Mouse (Mus musculus) embryo, embryonic 10 days (tissue): ENCODE data around the gene Cc2d2a.

Experiments used
- DNase-seq: peaks from one replicate; pipeline ENCODE4 v3.0.0-alpha.2; 2015; ENCODE audit warnings: low spot score

Gene Cc2d2a

GRCm38 (mm10) chr5:43728375-43729165 is 66.4 kb downstream of the Cc2d2a start:
- no peak for DNase-seq

DNA sequence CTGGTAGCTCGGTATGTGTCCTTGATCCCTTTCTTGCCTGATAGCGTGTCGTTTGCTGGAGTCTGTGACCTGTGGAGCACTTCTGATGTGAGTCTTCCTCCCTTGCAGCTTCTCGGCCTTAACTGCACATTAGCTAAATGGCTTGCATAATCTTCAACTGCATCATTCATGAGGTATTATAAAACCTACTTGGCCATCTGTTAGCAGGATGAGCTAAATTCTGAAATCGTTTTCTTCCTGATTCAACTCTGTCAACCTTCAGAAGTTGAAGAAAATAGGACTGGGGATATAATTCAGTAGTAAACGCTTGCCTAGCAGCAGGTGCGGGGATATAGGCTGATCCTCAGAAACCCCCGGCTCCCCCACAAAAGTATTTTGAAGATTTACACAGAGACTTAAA is 70.2 kb downstream of the Cc2d2a start:
- DNase-seq: no peak

- DNase-seq: no peak
These were observed 82.0 kb downstream of the Cc2d2a start for GRCm38 (mm10) chr5:43744187-43744586.

DNA sequence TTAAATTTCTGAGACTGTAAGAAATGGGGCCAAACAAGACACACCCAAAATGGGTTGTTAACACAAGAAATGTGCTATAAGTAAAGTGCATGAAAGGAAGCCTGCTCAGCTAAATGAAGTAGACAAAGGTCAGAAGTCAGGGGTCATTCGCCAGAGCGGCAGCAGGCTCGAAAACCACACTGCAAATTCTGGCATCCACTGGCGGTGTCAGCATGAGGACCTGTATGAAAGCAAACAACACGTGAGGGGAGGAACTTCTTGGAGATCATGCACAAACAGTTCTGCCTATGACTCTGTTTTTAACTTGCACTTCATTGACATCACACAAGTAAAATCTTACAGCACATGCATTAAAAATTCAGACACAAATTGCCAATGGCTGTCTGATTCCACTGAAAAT is 83.0 kb downstream of the Cc2d2a start:
- DNase-seq: peak; percentile 67

DNA sequence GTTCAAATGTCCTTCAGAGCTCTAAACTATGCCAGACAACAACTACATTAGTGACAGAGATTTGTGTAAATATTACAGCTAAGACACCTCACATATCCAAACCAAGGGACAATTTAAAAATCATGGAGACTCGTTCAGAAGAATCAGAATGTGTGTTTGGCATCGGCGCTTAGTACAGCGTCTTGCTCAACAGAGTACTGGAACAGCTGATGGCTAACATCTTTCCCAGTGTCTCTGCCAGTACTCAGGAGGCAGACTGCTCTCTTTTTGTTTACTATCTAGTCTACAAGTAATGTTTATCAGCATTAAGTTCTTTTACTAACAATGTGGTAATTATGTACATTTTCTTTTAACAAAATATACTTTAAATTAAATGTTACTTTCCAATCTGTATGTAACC is 85.9 kb downstream of the Cc2d2a start:
- no peak for DNase-seq

GRCm38 (mm10) chr5:43749092-43749491 is 86.9 kb downstream of the Cc2d2a start:
- DNase-seq: no peak

GRCm38 (mm10) chr5:43770618-43771354 is 108.6 kb downstream of the Cc2d2a start:
- DNase-seq: no peak

- DNase-seq: no peak
These were observed 109.4 kb downstream of the Cc2d2a start for GRCm38 (mm10) chr5:43771555-43771954.

GRCm38 (mm10) chr5:43776407-43776806 is 114.3 kb downstream of the Cc2d2a start:
- DNase-seq: no peak

- DNase-seq: no peak
These were observed 114.8 kb downstream of the Cc2d2a start for GRCm38 (mm10) chr5:43776993-43777392.

GRCm38 (mm10) chr5:43778583-43778982 is 116.4 kb downstream of the Cc2d2a start:
- DNase-seq: no peak

DNA sequence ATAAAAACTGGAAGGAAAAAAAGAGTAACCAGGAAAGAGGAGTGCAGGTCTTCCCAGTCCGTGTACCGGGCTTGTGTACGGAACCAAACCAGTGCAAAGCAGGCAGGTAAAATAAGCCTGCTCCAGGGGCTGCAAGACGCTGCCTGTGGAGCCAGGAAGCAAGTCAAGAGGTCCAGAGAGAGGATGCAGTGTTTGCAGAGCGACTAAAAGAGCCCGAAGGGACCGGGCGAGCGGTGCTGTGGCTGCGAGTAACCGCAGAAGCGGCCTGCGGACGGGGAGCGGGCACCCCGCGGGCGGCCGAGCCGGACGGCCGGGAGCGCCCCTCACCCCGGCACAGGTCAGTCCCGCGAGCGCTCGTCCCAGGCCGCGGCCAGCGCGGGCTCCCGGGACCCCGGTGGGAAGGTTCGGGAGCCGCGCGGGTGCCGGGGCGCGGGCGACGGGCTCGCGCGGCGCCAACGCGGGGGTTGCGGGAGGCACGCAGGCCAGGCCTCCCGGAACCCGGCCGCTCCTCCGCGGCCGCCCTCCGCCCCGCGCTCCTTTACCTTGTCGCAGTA is 119.4 kb downstream of the Cc2d2a start:
- peak; percentile 34 for DNase-seq

DNA sequence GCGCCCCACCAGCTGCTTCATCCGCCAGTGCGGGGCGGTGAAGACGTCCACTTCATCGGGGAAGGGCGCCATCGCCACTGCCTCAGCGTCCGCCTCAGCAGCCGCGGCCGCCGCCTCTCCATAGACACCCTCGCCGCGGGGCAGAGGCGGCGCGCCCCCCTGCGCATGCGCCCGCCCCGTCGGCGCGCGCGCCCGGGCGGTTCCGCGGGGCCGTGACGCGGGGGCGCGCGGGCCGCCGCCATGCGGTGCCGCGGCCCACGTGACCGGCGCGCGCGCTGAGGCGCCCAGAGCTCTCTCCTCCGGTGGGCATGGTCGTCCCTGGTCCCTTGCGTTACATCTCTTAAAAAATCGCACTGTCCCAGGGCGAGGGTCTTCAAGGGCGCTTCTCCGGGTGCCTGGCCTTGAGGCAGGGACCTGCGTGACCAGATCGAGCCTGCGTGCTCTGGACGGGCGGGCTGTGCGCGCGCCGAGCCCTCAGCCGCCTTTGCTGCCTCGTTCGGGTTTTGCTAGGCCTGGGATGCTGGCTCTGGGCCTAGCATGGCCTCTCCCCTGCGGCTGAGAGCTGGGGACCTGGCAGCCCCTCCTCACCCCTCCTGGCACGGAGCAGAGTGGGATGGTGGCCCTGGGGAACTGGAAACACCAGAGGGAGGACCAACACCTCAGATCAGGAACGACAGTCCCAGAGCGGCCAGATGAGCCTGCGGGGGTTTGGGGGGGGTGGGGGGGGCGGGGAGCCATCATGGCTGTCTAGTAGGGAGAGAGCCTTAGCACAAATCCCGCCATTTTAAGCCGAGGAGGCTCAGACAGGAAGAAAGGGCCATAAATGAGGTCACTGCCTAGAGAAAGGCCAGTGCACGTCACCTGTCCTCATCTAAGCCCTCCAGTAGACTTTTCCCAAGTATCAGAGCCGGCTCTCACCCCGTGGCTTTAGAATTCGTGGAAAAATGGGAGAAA is 120.1 kb downstream of the Cc2d2a start:
- DNase-seq: peak; percentile 85

GRCm38 (mm10) chr5:43783996-43784395 is 121.8 kb downstream of the Cc2d2a start:
- DNase-seq: no peak

GRCm38 (mm10) chr5:43786607-43787006 is 124.5 kb downstream of the Cc2d2a start:
- DNase-seq: no peak

DNA sequence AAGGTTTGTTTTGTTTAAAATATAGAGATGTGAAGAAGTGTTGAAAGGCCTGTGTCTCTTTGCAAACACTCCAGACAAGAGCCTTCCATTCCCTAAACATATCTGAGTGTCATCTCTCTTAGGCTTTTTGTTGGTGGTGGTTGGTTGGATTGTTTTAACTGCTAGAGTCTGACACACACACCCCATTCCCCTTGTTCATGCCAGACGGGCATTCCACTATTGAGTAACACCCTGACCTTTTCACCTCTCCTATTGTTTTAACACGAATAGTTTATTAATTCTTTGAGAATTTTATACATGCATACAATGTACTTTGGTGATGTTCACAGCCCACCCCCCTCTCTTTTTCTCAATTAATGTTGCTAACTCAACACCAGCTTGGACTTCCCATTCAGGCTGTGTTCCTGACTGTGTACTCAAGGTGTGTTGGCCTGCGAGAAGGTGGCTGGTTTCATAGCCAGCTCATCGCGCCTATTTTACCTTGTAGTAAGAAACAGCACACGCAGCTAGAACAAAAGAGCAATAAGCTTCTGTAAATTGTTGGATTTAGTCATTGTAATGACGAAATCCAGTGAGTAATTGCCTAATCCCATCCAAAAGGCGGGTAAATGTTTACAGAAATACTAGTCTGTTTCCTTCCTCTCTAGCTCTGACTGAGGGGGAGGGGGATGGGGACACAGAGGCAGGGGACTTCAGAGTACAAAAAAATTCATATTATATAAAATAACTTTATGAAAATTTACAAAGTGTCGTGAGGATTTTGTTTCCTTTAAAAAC is 126.0 kb downstream of the Cc2d2a start:
- no peak for DNase-seq
